Comparison of ENCODE assay signal across 25 mouse cellular contexts in the genomic region with DNA sequence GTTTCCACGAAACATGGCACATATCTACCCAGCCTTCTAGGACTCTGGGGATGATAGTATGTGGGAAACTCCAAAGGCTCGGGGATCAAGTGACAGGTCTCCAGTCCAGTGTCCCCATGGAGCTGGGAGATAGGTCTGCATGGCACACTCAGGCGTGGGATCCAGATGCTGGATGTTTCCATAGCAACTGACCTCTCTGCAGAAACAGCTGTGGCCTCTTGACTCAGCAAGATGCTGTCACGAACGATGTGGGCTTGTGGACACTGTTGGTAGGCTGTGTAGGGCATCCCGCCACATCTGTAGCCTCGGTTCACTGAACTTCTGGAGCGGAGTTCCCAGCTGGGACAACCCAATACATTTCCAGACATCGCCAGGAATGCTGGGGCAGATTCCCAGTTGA. TPM values are rescaled to one million over a fixed set of nuclear protein-coding genes. Genes with fewer than 3 reads are reported as not detected.
DNase-seq lines count a peak whose midpoint lies in the region; ATAC-seq lines count a peak whose summit lies in the region.
"Had no signal": no experiment of that assay in that cellular context is flagged by ENCODE, and none has a peak within 500 bp of the region (broad histone marks: within the 10 kb centered on the region; RNA-seq: fewer than 3 reads in every experiment).

No protein-coding gene starts in this region.

- no peak for DNase-seq in hindbrain, embryonic 10.5 days (ENCODE audit: low spot score)
- DNase-seq in neural tube, embryonic 10.5 days (ENCODE audit: extremely low spot score, low spot score): peak; percentile 34
- DNase-seq in mesoderm, embryonic 11.5 days (ENCODE audit: low read depth, low spot score): peak; percentile 50
- DNase-seq in urinary bladder, postnatal 36 days (ENCODE audit: low spot score in 2 of 2): no peak
- DNase-seq: adrenal gland, adult 8-10 months; adrenal gland, postnatal 25 days; cerebellum, adult 11-12 months; cerebellum, adult 8-10 months; cerebellum, postnatal 10 days; cerebellum, postnatal 36 days; forebrain, postnatal 0 days; gastrocnemius, adult 2 months; gastrocnemius, postnatal 14 days; heart, adult 11 months; heart, postnatal 36 days had no signal

- no peak overlapping the region for H3K4me2 ChIP-seq in hindbrain, embryonic 13.5 days
- no peak overlapping the region for H3K4me2 ChIP-seq in neural tube, embryonic 15.5 days
- H3K4me2 ChIP-seq: embryonic facial prominence, embryonic 12.5 days; embryonic facial prominence, embryonic 15.5 days; heart, embryonic 11.5 days; hindbrain, embryonic 15.5 days had no signal

- no peak overlapping the region for H3K9ac ChIP-seq in hindbrain, embryonic 13.5 days
- H3K9ac ChIP-seq in neural tube, embryonic 15.5 days (replicated peaks): no peak overlapping the region
- H3K9ac ChIP-seq: embryonic facial prominence, embryonic 12.5 days; embryonic facial prominence, embryonic 15.5 days; forebrain, postnatal 0 days; hindbrain, embryonic 15.5 days had no signal

- no peaks in the 10 kb centered on the region for H3K27me3 ChIP-seq in hindbrain, embryonic 10.5 days (ENCODE audit: insufficient read depth, poor library complexity, severe bottlenecking)
- H3K27me3 ChIP-seq in hindbrain, embryonic 13.5 days: no peaks in the 10 kb centered on the region
- H3K27me3 ChIP-seq in neural tube, embryonic 15.5 days (replicated peaks): no peaks in the 10 kb centered on the region
- H3K27me3 ChIP-seq: embryonic facial prominence, embryonic 12.5 days; embryonic facial prominence, embryonic 15.5 days; hindbrain, embryonic 15.5 days had no signal

- 59% methylated on average over 9 of the region's 9 CpGs for WGBS in hindbrain, embryonic 10.5 days
- 51% methylated on average over 9 of the region's 9 CpGs for WGBS in hindbrain, embryonic 13.5 days
- WGBS in neural tube, embryonic 15.5 days: 62% methylated on average over 9 of the region's 9 CpGs

- ATAC-seq in hindbrain, embryonic 13.5 days (ENCODE audit: low FRiP score): no peak
- no peak for ATAC-seq in neural tube, embryonic 15.5 days (ENCODE audit: low FRiP score)
- ATAC-seq: activated CD4-positive, CD25-positive, alpha-beta regulatory T cell, adult 4 months; CD4-positive, CD25-positive, alpha-beta regulatory T cell, adult 4 months; forebrain, embryonic 14.5 days; forebrain, postnatal 0 days had no signal

- H3K36me3 ChIP-seq in hindbrain, embryonic 10.5 days: no peaks in the 10 kb centered on the region
- no peaks in the 10 kb centered on the region for H3K36me3 ChIP-seq in hindbrain, embryonic 13.5 days
- no peaks in the 10 kb centered on the region for H3K36me3 ChIP-seq in neural tube, embryonic 15.5 days
- H3K36me3 ChIP-seq: embryonic facial prominence, embryonic 12.5 days; embryonic facial prominence, embryonic 15.5 days; hindbrain, embryonic 15.5 days had no signal

- no peak overlapping the region for H3K4me3 ChIP-seq in hindbrain, embryonic 10.5 days
- no peak overlapping the region for H3K4me3 ChIP-seq in hindbrain, embryonic 13.5 days
- H3K4me3 ChIP-seq in neural tube, embryonic 15.5 days (replicated peaks): no peak overlapping the region
- H3K4me3 ChIP-seq: embryonic facial prominence, embryonic 12.5 days; embryonic facial prominence, embryonic 15.5 days; gastrocnemius, adult 2 months; hindbrain, embryonic 15.5 days had no signal

- peaks cover 53% of the 10 kb centered on the region for H3K4me1 ChIP-seq in hindbrain, embryonic 10.5 days (replicated peaks)
- H3K4me1 ChIP-seq in hindbrain, embryonic 13.5 days (replicated peaks): peaks cover 19% of the 10 kb centered on the region
- H3K4me1 ChIP-seq in neural tube, embryonic 15.5 days: 0 out of 2 replicates have a peak, but pooled peaks cover 3% of the 10 kb centered on the region

- H3K27ac ChIP-seq in hindbrain, embryonic 10.5 days: peak overlapping the region; percentile 13; the same call in 1 of the 2 replicates
- no peak overlapping the region for H3K27ac ChIP-seq in hindbrain, embryonic 13.5 days
- no peak overlapping the region for H3K27ac ChIP-seq in neural tube, embryonic 15.5 days (replicated peaks)
- H3K27ac ChIP-seq: embryonic facial prominence, embryonic 12.5 days; embryonic facial prominence, embryonic 15.5 days; gastrocnemius, adult 2 months; hindbrain, embryonic 15.5 days had no signal

- H3K9me3 ChIP-seq in hindbrain, embryonic 10.5 days: no peaks in the 10 kb centered on the region
- H3K9me3 ChIP-seq in hindbrain, embryonic 13.5 days: no peaks in the 10 kb centered on the region
- no peaks in the 10 kb centered on the region for H3K9me3 ChIP-seq in neural tube, embryonic 15.5 days (replicated peaks)
- H3K9me3 ChIP-seq: embryonic facial prominence, embryonic 12.5 days; embryonic facial prominence, embryonic 15.5 days; hindbrain, embryonic 15.5 days had no signal

RNA-seq across cellular contexts. Expression of a gene that starts 51.9 kb away (rescaled TPM):
- 0.06 and 0.13 TPM in 2 replicates for polyA plus RNA-seq in hindbrain, embryonic 10.5 days (2016; fragmentation: Nextera tagmentation; extraction: Ambion mirVana)
- polyA plus RNA-seq in hindbrain, embryonic 13.5 days (2015; fragmentation: Nextera tagmentation; extraction: Ambion mirVana): 0.13 and 0.14 TPM in 2 replicates
- 0.38 and 0.69 TPM in 2 replicates for polyA plus RNA-seq in neural tube, embryonic 15.5 days (2015; fragmentation: Nextera tagmentation; extraction: Ambion mirVana)
- polyA plus RNA-seq: forebrain, embryonic 11.5 days had no signal

Comparison
In these comparisons a context has a peak if more than half of its experiments do, and no peak if none do; other contexts are left out.
1. DNase-seq: peak in neural tube, embryonic 10.5 days (single experiment) and mesoderm, embryonic 11.5 days (single experiment); none in hindbrain, embryonic 10.5 days (single experiment) and urinary bladder, postnatal 36 days (0 of 2).